Mouse (Mus musculus): Measurements from ENCODE around the gene Zfp2.

Zfp2 gene

DNA sequence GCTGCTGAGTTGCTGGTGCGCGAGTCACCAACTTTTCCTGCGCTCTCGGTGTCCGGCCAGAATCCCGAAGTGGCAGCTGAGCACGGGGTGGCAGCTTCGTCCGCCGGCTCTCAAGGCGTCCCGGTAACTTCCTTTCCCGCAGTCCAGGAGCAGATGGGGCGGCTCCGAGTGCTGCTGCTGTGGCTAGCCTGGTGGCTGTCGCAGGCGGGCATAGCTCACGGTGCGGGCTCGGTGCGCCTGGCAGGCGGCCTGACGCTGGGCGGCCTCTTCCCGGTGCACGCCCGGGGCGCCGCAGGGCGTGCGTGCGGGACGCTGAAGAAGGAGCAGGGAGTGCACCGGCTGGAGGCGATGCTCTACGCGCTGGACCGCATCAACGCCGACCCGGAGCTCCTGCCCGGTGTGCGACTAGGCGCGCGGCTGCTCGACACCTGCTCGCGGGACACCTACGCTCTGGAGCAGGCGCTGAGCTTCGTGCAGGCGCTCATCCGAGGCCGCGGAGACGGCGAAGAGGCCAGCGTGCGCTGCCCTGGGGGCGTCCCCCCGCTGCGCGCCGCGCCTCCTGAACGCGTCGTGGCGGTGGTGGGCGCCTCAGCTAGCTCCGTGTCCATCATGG is 64.9 kb downstream of the Zfp2 start:
- no peak for DNase-seq

- DNase-seq: no peak
These were observed 65.7 kb downstream of the Zfp2 start, which contains the start of gene Grm6 for GRCm38 (mm10) chr11:50850177-50850735. Gene Grm6 (plus strand): TSS chr11:50850685.

GRCm38 (mm10) chr11:50849310-50849709 is 66.7 kb downstream of the Zfp2 start:
- no peak for DNase-seq

All from kidney, adult 11 months (tissue).